In genomic region chr3:81017385-81018051, GRCm38 (mm10) we compare ENCODE assay signal across 9 mouse cellular contexts. TPM values are rescaled to one million over a fixed set of nuclear protein-coding genes. Genes with fewer than 3 reads are reported as not detected.
DNase-seq lines count a peak whose midpoint lies in the region; ATAC-seq and TF ChIP-seq lines count a peak whose summit lies in the region.
"Had no signal": no experiment of that assay in that cellular context is flagged by ENCODE, and none has a peak within 500 bp of the region (broad histone marks: within the 10 kb centered on the region; RNA-seq: fewer than 3 reads in every experiment).

No protein-coding gene starts in this region.

- H3K4me3 ChIP-seq in liver, embryonic 11.5 days (ENCODE audit: low read depth, low read length), result no peak overlapping the region
- H3K4me3 ChIP-seq in hindbrain, embryonic 11.5 days (ENCODE audit: low read depth, low read length), result no peak overlapping the region
- H3K4me3 ChIP-seq in hindbrain, embryonic 10.5 days, result no peak overlapping the region
- H3K4me3 ChIP-seq: left cerebral cortex, adult 2 months had no signal

- H3K4me1 ChIP-seq in liver, embryonic 11.5 days (replicated peaks; ENCODE audit: control insufficient read depth, insufficient read depth, low read length), result no peaks in the 10 kb centered on the region
- no peaks in the 10 kb centered on the region for H3K4me1 ChIP-seq in hindbrain, embryonic 11.5 days (replicated peaks; ENCODE audit: control insufficient read depth, insufficient read depth, low read length)
- no peaks in the 10 kb centered on the region for H3K4me1 ChIP-seq in hindbrain, embryonic 10.5 days (replicated peaks)

- DNase-seq in liver, result peak; percentile 19
- DNase-seq in liver, embryonic 11.5 days (ENCODE audit: low spot score), result no peak
- peak; percentile 30 for DNase-seq in brain, embryonic 14.5 days (ENCODE audit: low read depth)
- DNase-seq in kidney, adult 11 months, result peak; percentile 83
- DNase-seq in lung, postnatal 36 days, result peak; percentile 87
- DNase-seq in hindbrain, embryonic 11.5 days (ENCODE audit: low spot score), result no peak
- DNase-seq in hindbrain, embryonic 10.5 days (ENCODE audit: low spot score), result no peak
- no peak for DNase-seq in layer of hippocampus, adult 9-10 months (ENCODE audit: low spot score)

- H3K27me3 ChIP-seq in liver, embryonic 11.5 days (replicated peaks; ENCODE audit: control insufficient read depth, insufficient read depth, low read length), result no peaks in the 10 kb centered on the region
- no peaks in the 10 kb centered on the region for H3K27me3 ChIP-seq in hindbrain, embryonic 11.5 days (ENCODE audit: control insufficient read depth, insufficient read depth, low read length)
- no peaks in the 10 kb centered on the region for H3K27me3 ChIP-seq in hindbrain, embryonic 10.5 days (ENCODE audit: insufficient read depth, poor library complexity, severe bottlenecking)

- no peak for ATAC-seq in liver, embryonic 11.5 days (replicated peaks; ENCODE audit: low FRiP score)
- no peak for ATAC-seq in hindbrain, embryonic 11.5 days (ENCODE audit: low FRiP score)

- no peak overlapping the region for H3K4me2 ChIP-seq in liver, embryonic 11.5 days
- H3K4me2 ChIP-seq in hindbrain, embryonic 11.5 days (replicated peaks; ENCODE audit: low read depth, low read length), result no peak overlapping the region

- 73% methylated on average over 5 of the region's 5 CpGs for WGBS in liver, embryonic 11.5 days
- 85% methylated on average over 5 of the region's 5 CpGs for WGBS in hindbrain, embryonic 11.5 days
- 83% methylated on average over 5 of the region's 5 CpGs for WGBS in hindbrain, embryonic 10.5 days

- H3K27ac ChIP-seq in liver, embryonic 11.5 days (ENCODE audit: low read depth, low read length), result no peak overlapping the region
- H3K27ac ChIP-seq in hindbrain, embryonic 11.5 days (ENCODE audit: low read depth, low read length), result no peak overlapping the region
- H3K27ac ChIP-seq in hindbrain, embryonic 10.5 days, result no peak overlapping the region
- H3K27ac ChIP-seq: left cerebral cortex, adult 2 months had no signal

- TF ChIP-seq POLR2A in brain, embryonic 14.5 days (IDR thresholded peaks at IDR 0.05; ENCODE audit: borderline replicate concordance, extremely low read depth, insufficient read depth, insufficient read length, poor library complexity, severe bottlenecking), result no peak

- no peak overlapping the region for H3K9ac ChIP-seq in liver, embryonic 11.5 days (ENCODE audit: low read depth, low read length)
- H3K9ac ChIP-seq in hindbrain, embryonic 11.5 days (ENCODE audit: low read depth, low read length), result no peak overlapping the region

- no peaks in the 10 kb centered on the region for H3K9me3 ChIP-seq in liver, embryonic 11.5 days (ENCODE audit: control insufficient read depth, low read length)
- no peaks in the 10 kb centered on the region for H3K9me3 ChIP-seq in hindbrain, embryonic 11.5 days (ENCODE audit: control insufficient read depth, low read length)
- no peaks in the 10 kb centered on the region for H3K9me3 ChIP-seq in hindbrain, embryonic 10.5 days

- TF ChIP-seq CTCF in brain, embryonic 14.5 days (IDR thresholded peaks at IDR 0.05; ENCODE audit: borderline replicate concordance, extremely low read depth, insufficient read depth, insufficient read length), result no peak

- no peaks in the 10 kb centered on the region for H3K36me3 ChIP-seq in liver, embryonic 11.5 days (ENCODE audit: control insufficient read depth, insufficient read depth, low read length)
- no peaks in the 10 kb centered on the region for H3K36me3 ChIP-seq in hindbrain, embryonic 11.5 days (ENCODE audit: control insufficient read depth, insufficient read depth, low read length)
- H3K36me3 ChIP-seq in hindbrain, embryonic 10.5 days, result no peaks in the 10 kb centered on the region

RNA-seq across cellular contexts. Expression of gene Pdgfc, which starts 18.7 kb away (rescaled TPM):
- 11.8 and 12.7 TPM in 2 replicates for polyA plus RNA-seq in liver, embryonic 11.5 days (2014; fragmentation: Nextera tagmentation; extraction: Ambion mirVana)
- 5.0 and 6.2 TPM in 2 replicates for polyA plus RNA-seq in brain, embryonic 14.5 days (2012; rRNA removed)
- polyA plus RNA-seq in hindbrain, embryonic 11.5 days (2014; fragmentation: Nextera tagmentation; extraction: Ambion mirVana), result 17.3 and 22.9 TPM in 2 replicates
- 12.8 and 14.1 TPM in 2 replicates for polyA plus RNA-seq in hindbrain, embryonic 10.5 days (2016; fragmentation: Nextera tagmentation; extraction: Ambion mirVana)

Comparison
In these comparisons a context has a peak if more than half of its experiments do, and no peak if none do; other contexts are left out.
1. DNase-seq: peak in liver (single experiment), brain, embryonic 14.5 days (single experiment), kidney, adult 11 months (single experiment) and lung, postnatal 36 days (single experiment); none in liver, embryonic 11.5 days (single experiment), hindbrain, embryonic 11.5 days (single experiment), hindbrain, embryonic 10.5 days (single experiment) and layer of hippocampus, adult 9-10 months (single experiment).